Mouse (Mus musculus): ENCODE measurements around the gene Acat1.

Acat1 gene

GRCm38 (mm10) chr9:53609968-53610781 lies at the start of gene Acat1:
Gene Acat1, minus strand, starts transcription at chr9:53610382.
- DNase-seq = peak; percentile 94

- DNase-seq = no peak
Measured at GRCm38 (mm10) chr9:53634796-53635195, 24.6 kb upstream of the Acat1 start.

- DNase-seq = no peak
Measured at GRCm38 (mm10) chr9:53615246-53615645, 5.1 kb upstream of the Acat1 start.

- DNase-seq = no peak
Measured at GRCm38 (mm10) chr9:53614286-53614685, 4.1 kb upstream of the Acat1 start.

GRCm38 (mm10) chr9:53609306-53609967 lies 745 bp downstream of the Acat1 start:
- DNase-seq = no peak

- DNase-seq = no peak
Measured at GRCm38 (mm10) chr9:53607816-53608215, 2.4 kb downstream of the Acat1 start.

- DNase-seq = no peak
Measured at GRCm38 (mm10) chr9:53607192-53607591, 3.0 kb downstream of the Acat1 start.

GRCm38 (mm10) chr9:53604954-53605353 lies 5.2 kb downstream of the Acat1 start:
- no peak for DNase-seq

GRCm38 (mm10) chr9:53603849-53604248 lies 6.3 kb downstream of the Acat1 start:
- DNase-seq = no peak

- peak; percentile 23 for DNase-seq
Measured at GRCm38 (mm10) chr9:53603384-53603783, 6.8 kb downstream of the Acat1 start.

GRCm38 (mm10) chr9:53601541-53601940 lies 8.6 kb downstream of the Acat1 start:
- no peak for DNase-seq

- DNase-seq = no peak
Measured at GRCm38 (mm10) chr9:53598631-53599030, 11.6 kb downstream of the Acat1 start.

GRCm38 (mm10) chr9:53596971-53597600 lies 13.1 kb downstream of the Acat1 start:
- no peak for DNase-seq

GRCm38 (mm10) chr9:53594764-53595163 lies 15.4 kb downstream of the Acat1 start:
- peak; percentile 34 for DNase-seq

- no peak for DNase-seq
Measured at GRCm38 (mm10) chr9:53581870-53582269, 28.3 kb downstream of the Acat1 start.

GRCm38 (mm10) chr9:53575721-53576120 lies 34.5 kb downstream of the Acat1 start:
- DNase-seq = no peak

- DNase-seq = no peak
Measured at GRCm38 (mm10) chr9:53572516-53573307, 37.5 kb downstream of the Acat1 start.

GRCm38 (mm10) chr9:53570662-53571061 lies 39.5 kb downstream of the Acat1 start:
- peak; percentile 41 for DNase-seq

GRCm38 (mm10) chr9:53537336-53537965 lies 72.7 kb downstream of the Acat1 start:
- DNase-seq = no peak

GRCm38 (mm10) chr9:53536558-53537320 lies 73.4 kb downstream of the Acat1 start, which contains the start of the genes Atm and Npat:
Gene Atm, minus strand, starts transcription at chr9:53536740.
Gene Npat, plus strand, starts transcription at chr9:53537047.
- peak; percentile 100 for DNase-seq

Measured in right cerebral cortex, adult 18-20 months (tissue).